Mouse (Mus musculus) layer of hippocampus, adult 11-12 months (tissue): ENCODE results near the gene Epm2a.

ENCODE experiments used
- DNase-seq: peaks from one replicate; pipeline ENCODE4 v3.0.0; 2022; ENCODE audit warnings: low spot score

Epm2a gene

GRCm38 (mm10) chr10:11429059-11429812 lies 86.0 kb downstream of the Epm2a start:
- no peak for DNase-seq

- DNase-seq, result no peak
These were observed 93.8 kb downstream of the Epm2a start for GRCm38 (mm10) chr10:11436961-11437360.

GRCm38 (mm10) chr10:11438461-11438860 lies 95.3 kb downstream of the Epm2a start:
- no peak for DNase-seq

GRCm38 (mm10) chr10:11439342-11439741 lies 96.1 kb downstream of the Epm2a start:
- DNase-seq, result no peak

GRCm38 (mm10) chr10:11449556-11450305 lies 106.5 kb downstream of the Epm2a start:
- DNase-seq, result peak; percentile 86

GRCm38 (mm10) chr10:11452537-11452936 lies 109.3 kb downstream of the Epm2a start:
- DNase-seq, result no peak

- no peak for DNase-seq
These were observed 114.2 kb downstream of the Epm2a start for GRCm38 (mm10) chr10:11457445-11457844.

GRCm38 (mm10) chr10:11491956-11492355 lies 148.8 kb downstream of the Epm2a start:
- DNase-seq, result no peak
